Mouse (Mus musculus) testis, adult 2 months (tissue): ENCODE data around the gene Olfr466. TPM values are rescaled to one million over a fixed set of nuclear protein-coding genes. Genes with fewer than 3 reads are reported as not detected.

Experiments used
- H3K27ac ChIP-seq: fragments of 200-500 bp; 2 replicates; pipeline ENCODE4 v1.5.1; 2012; ENCODE audit warnings: low read depth, low read length; ENCODE audit not compliant: control insufficient read depth, insufficient read depth
- H3K27me3 ChIP-seq: fragments of 200-500 bp; 2 replicates; pipeline ENCODE4 v1.6.1; 2012; ENCODE audit warnings: mild to moderate bottlenecking, low read length, moderate library complexity; ENCODE audit not compliant: control insufficient read depth, insufficient read depth
- H3K36me3 ChIP-seq: fragments of 200-500 bp; 2 replicates; pipeline ENCODE4 v1.6.1; 2012; ENCODE audit warnings: mild to moderate bottlenecking, low read length; ENCODE audit not compliant: control insufficient read depth, insufficient read depth
- H3K4me1 ChIP-seq: fragments of 200-500 bp; 2 replicates; pipeline ENCODE4 v1.6.1; 2012; ENCODE audit warnings: low read length; ENCODE audit not compliant: control insufficient read depth, insufficient read depth
- H3K4me3 ChIP-seq: fragments of 200-500 bp; 2 replicates; pipeline ENCODE4 v1.5.1; 2012; ENCODE audit warnings: low read depth, mild to moderate bottlenecking, low read length, moderate library complexity, mixed read lengths; ENCODE audit not compliant: control insufficient read depth
- CTCF ChIP-seq: fragments of 200-500 bp; IDR thresholded peaks from 2 replicates; pipeline ENCODE4 v1.5.1; 2012; ENCODE audit warnings: low read depth, mild to moderate bottlenecking, inconsistent platforms, low read length, moderate library complexity; ENCODE audit not compliant: control insufficient read depth, insufficient read depth, insufficient replicate concordance
- POLR2A ChIP-seq: fragments of 200-500 bp; IDR thresholded peaks from 2 replicates; pipeline ENCODE4 v1.6.1; 2012; ENCODE audit warnings: low read depth, mild to moderate bottlenecking, inconsistent platforms, low read length, moderate library complexity; ENCODE audit not compliant: control insufficient read depth
- polyA plus RNA-seq: library from polyadenylated mRNA; depleted of rRNA; stranded (reverse); fragments of >200 nt; gene quantifications from 2 replicates; pipeline ENCODE4 v1.2.3, GENCODE M21; 2012; rRNA removed

The Olfr466 gene
- polyA plus RNA-seq, 1 experiment, result not detected

GRCm38 (mm10) chr13:65122111-65122510 is 27.9 kb upstream of the Olfr466 start:
- Histone ChIP-seq H3K27ac (no peak overlapping the region), H3K4me1 (no peaks in the 10 kb centered on the region), H3K4me3 (no peak overlapping the region), H3K27me3 (no peaks in the 10 kb centered on the region), H3K36me3 (no peaks in the 10 kb centered on the region)
- TF ChIP-seq CTCF (no peak), POLR2A (no peak)

- Histone ChIP-seq H3K27me3 (no peaks in the 10 kb centered on the region), H3K27ac (no peak overlapping the region), H3K4me3 (no peak overlapping the region), H3K36me3 (no peaks in the 10 kb centered on the region), H3K4me1 (no peaks in the 10 kb centered on the region)
- TF ChIP-seq POLR2A (no peak), CTCF (no peak)
Measured at GRCm38 (mm10) chr13:65127063-65127847, 22.8 kb upstream of the Olfr466 start.

- Histone ChIP-seq H3K27ac (no peak within 1 kb of the TSS), H3K27me3 (no peaks in the 10 kb centered on the region), H3K4me1 (no peaks in the 10 kb centered on the region), H3K36me3 (no peaks in the 10 kb centered on the region), H3K4me3 (no peak within 1 kb of the TSS)
- no peak for TF ChIP-seq CTCF
- no peak for TF ChIP-seq POLR2A
Measured at GRCm38 (mm10) chr13:65137789-65138188, 12.3 kb upstream of the Olfr466 start, which contains the start of gene Olfr465-ps1. Gene Olfr465-ps1 (plus strand): TSS chr13:65138089.

- H3K27ac ChIP-seq, result no peak overlapping the region
- no peak overlapping the region for H3K4me3 ChIP-seq
- H3K36me3 ChIP-seq, result no peaks in the 10 kb centered on the region
- TF ChIP-seq POLR2A (no peak), CTCF (no peak)
- H3K4me1 ChIP-seq, result peaks cover 7% of the 10 kb centered on the region
- no peaks in the 10 kb centered on the region for H3K27me3 ChIP-seq
Measured at GRCm38 (mm10) chr13:65174102-65174501, 24.1 kb downstream of the Olfr466 start.

- TF ChIP-seq POLR2A (no peak), CTCF (peak; percentile 83)
- Histone ChIP-seq H3K27ac (no peak overlapping the region), H3K4me1 (peaks cover 7% of the 10 kb centered on the region), H3K4me3 (peak overlapping the region; percentile 59), H3K27me3 (no peaks in the 10 kb centered on the region), H3K36me3 (no peaks in the 10 kb centered on the region)
Measured at GRCm38 (mm10) chr13:65175734-65176471, 25.9 kb downstream of the Olfr466 start.

GRCm38 (mm10) chr13:65176472-65177091 is 26.5 kb downstream of the Olfr466 start:
- H3K27ac ChIP-seq, result no peak overlapping the region
- no peaks in the 10 kb centered on the region for H3K36me3 ChIP-seq
- no peaks in the 10 kb centered on the region for H3K27me3 ChIP-seq
- TF ChIP-seq POLR2A (no peak), CTCF (no peak)
- no peak overlapping the region for H3K4me3 ChIP-seq
- peaks cover 7% of the 10 kb centered on the region for H3K4me1 ChIP-seq

- no peak for TF ChIP-seq CTCF
- TF ChIP-seq POLR2A, result no peak
- no peaks in the 10 kb centered on the region for H3K36me3 ChIP-seq
- no peak overlapping the region for H3K4me3 ChIP-seq
- no peaks in the 10 kb centered on the region for H3K27me3 ChIP-seq
- no peaks in the 10 kb centered on the region for H3K4me1 ChIP-seq
- H3K27ac ChIP-seq, result no peak overlapping the region
Measured at GRCm38 (mm10) chr13:65200667-65201066, 50.6 kb downstream of the Olfr466 start.

Other genes starting within 250 kb of the Olfr466 start
- gene Cntnap3, start 246.3 kb upstream of the Olfr466 start, polyA plus RNA-seq, result 0.14 and 0.15 TPM in 2 replicates
- 64.5 and 89.0 TPM in 2 replicates for gene Spata31, start 232.8 kb upstream of the Olfr466 start, polyA plus RNA-seq
- gene Spata31d1c, start 117.2 kb upstream of the Olfr466 start, polyA plus RNA-seq, result 35.8 and 48.9 TPM in 2 replicates
- 35.5 and 39.7 TPM in 2 replicates for gene Prss47, start 97.5 kb upstream of the Olfr466 start, polyA plus RNA-seq
- 2.9 and 3.7 TPM in 2 replicates for gene Mfsd14b, start 37.3 kb upstream of the Olfr466 start, polyA plus RNA-seq
- gene Olfr465-ps1, start 12.2 kb upstream of the Olfr466 start, polyA plus RNA-seq, result not detected in 2 replicates
- gene Nlrp4f, start 55.7 kb downstream of the Olfr466 start, polyA plus RNA-seq, result 0.58 and 0.63 TPM in 2 replicates
- gene Gm10775, start 109.3 kb downstream of the Olfr466 start, polyA plus RNA-seq, result 1.8 and 1.9 TPM in 2 replicates
- 4.2 and 5.4 TPM in 2 replicates for gene Zfp369, start 128.6 kb downstream of the Olfr466 start, polyA plus RNA-seq